Mouse (Mus musculus) R1 (cell line): Measurements from ENCODE around the gene Glra1.

ENCODE experiments used
- DNase-seq: peaks from one replicate; pipeline ENCODE4 v3.0.0-alpha.2; 2018; ENCODE audit warnings: low read depth, low spot score

The Glra1 gene

DNA sequence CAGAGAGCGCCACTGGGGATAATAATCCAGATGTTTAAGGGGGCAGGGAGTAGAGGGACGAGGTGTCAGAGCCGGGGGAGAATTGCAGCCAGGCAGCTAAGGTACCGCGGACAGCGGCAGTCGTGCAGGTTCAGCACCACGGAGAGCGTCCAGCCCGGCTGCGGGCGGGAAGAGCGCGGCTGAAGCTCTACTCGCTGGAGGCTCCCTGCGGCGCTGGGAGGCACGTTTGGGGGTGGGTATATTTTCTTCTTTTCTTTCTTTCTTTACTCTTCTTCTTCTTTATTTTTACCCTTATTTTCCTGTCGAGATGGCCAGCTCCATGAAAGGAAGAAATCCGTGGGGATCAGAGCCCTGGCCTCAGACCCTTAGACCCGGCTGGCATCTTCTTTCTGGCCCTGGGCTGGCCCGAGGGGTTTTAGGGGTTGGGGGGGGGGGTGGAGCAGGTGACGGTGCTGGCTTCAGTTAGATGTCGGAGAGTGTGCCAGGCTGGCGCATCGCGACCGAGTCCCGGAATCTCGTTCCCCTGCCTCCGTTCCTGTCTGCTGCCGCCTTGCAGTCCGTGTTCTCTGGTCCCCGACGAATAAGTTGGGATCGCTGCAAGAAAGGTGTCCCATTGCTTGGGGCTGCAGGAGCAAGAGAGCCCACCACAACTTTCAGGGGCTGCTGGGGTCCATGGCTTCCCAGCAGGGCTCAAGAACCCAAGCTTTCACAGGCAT is at the start of gene Glra1:
Gene Glra1, minus strand, starts transcription at position 391 of the 716 bp plus-strand sequence.
- DNase-seq: peak; percentile 82

DNA sequence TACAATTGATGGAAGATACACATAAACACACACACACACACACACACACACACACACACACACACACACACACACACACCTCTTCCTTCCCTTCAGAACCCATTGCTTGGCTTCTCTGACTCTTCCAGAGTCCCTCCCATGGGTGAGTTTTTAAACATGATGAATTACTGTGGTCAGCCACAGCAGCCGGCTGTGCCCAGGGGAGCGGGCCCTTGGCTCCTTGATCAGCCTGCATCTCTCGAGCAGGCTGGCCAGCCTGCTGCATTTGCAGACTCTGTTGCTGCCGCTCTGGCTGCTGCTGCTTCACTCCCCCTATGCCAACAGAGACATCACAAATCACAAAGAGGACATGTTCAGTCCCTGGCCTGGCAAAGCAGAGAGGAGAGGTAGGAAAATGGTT is 29.0 kb upstream of the Glra1 start:
- DNase-seq: no peak

DNA sequence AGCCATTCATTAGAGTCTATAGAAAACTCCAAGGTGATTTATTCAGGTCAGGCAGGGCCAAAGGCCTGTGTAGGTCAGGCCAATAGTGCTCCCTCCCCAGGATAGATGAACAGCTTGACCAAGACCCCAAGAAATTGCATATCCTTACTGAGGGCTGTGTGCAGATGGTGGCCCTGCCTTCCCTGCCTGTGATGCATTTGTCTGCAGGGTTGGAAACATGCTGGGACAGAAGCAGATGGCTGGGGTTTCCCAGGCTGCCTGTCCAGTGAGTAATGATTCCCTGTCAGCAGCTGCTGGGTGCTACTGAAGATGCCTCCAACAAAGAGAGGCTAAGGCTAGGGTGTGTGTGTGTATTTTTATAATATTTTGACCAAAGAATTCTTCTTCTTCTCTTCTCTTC is 25.9 kb upstream of the Glra1 start:
- no peak for DNase-seq

DNA sequence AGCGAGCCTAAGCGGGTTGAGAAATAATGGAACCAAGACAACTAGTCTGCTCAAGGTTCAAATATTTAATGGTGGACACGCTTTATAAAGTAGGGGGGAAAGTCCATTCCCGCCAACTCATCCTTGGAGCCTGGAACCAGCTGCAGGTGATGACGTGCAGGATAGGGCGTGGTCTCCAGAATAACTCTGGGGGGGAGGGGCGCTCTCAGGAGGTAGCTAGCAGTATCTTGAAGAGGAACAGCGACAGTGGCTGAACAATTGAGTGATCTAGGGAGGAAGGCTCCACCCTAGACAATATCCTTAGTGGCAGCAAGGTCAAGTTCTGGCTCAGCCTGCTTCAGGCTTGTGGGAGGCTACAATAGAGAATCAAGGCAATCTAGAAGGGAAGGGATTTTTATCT is 6.6 kb upstream of the Glra1 start:
- peak; percentile 83 for DNase-seq

DNA sequence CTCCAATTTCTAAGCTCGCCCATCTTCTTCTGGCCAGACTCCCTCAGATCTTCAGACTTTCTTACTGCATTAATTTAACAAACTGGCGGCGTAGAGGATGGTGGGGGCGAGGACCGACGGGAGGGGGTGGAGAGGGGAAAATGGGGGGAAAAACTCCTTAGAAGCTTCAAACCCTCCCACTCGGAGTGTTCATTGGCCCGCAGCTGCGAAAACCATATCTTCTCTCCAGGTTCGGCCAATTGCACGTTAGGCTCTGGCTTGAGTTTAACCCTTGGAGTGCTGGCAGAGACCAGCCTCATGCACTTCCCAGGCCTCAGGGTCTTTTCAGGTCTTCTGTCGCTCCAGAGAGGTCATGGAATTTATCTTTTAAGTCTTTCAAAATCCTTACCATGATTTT is 524 bp upstream of the Glra1 start:
- peak; percentile 27 for DNase-seq

DNA sequence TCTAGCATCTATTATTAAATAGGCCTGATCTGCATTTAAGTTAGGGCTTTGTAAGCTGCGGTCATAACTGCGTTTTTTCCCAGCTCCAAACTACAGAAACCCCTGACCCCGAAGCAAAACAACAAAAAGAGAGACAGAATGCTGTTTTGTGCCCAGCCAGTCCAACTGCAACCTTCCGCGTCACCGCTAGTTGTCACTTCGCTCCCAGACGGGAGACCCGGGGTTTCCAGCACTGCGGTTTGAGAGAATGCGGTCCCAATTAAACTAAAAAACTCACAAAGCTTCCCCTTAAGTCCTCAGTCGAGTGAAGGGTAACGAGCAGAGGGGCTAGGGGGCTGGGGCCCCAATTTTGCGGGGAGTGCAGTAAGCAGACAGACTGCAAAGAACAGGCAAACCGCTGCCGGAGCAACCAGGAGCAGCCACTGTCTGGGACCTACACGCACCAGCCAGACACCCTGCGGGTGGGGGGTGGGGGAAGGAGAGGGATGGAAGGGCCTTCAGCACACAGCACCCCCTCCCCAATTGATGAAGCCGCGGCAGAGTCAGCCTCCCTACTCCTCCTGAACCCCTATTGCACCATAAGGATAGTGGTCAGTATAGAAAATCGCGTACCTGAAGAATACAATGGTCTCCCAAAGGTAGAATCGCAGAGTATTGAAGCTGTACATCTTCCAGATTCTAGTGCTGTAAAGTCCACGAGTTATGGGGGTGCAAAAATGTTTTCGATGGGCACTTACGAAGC is 761 bp downstream of the Glra1 start:
- DNase-seq: peak; percentile 63

DNA sequence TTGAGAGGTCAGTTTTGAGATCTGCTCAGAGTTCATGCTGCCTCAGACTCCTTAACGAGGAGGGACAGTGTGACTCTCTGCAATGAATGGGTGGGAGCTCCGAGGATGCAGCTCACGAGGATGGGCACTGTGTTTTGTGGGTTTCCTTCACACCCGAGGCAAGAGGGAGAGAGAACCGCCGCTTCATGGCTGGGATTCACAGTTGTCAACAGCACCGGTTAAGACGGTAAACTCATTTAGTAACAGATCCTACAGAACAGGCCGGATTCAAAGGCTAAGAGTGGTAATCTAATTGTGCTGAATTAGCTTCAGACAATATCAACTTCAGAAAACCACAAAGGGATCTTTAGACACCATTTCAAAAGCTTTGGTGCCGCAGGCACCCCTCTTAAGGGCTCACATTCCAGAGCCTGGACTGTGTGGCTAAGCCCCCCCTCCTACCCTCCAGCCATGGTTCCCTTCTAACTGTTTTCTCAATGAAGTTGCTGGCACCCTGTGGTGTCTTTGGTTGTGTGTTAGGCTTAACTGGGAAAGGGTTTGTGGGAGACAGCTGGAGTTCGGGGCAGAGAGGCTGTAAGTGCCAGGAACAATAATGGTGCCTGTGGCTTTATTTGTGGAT is 6.4 kb downstream of the Glra1 start:
- peak; percentile 65 for DNase-seq

DNA sequence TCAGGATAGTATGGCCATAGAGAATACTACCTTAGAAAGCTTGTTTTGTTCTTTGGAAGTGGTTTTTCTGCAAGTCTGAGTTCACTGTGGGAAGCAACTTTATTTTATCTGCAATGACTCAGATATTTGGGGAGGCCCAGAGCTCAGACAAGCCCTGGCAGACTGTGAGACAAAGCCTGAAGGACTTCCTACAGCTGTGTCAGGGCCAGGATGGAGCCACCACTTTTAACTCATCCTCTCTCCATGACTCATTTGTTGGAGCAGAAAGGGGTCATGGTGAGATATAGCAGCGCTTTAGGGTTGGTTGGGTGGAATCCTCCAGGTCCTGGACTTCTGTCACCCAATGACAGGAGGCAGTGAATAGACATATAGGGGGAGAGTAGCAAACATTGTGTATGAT is 12.3 kb downstream of the Glra1 start:
- DNase-seq: no peak

DNA sequence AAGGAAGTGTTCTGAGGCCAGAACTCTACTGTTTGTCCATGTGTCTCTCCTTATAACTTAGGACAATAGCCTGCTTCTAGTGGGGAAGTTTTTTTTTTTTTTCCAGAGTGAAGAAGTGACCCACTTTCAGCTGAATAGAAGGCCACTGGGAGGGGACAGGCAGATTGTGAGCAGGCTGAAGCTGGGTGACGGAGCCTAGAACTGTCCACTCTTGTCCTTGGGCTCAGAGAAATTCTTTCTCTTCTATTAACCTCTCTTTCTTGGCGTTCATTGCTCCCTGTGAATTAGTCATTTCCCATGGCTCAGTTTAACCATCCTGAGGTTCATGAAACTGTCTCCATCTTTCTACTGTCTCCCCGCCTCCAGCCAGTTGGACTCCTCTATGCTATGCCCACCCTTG is 13.6 kb downstream of the Glra1 start:
- no peak for DNase-seq

DNA sequence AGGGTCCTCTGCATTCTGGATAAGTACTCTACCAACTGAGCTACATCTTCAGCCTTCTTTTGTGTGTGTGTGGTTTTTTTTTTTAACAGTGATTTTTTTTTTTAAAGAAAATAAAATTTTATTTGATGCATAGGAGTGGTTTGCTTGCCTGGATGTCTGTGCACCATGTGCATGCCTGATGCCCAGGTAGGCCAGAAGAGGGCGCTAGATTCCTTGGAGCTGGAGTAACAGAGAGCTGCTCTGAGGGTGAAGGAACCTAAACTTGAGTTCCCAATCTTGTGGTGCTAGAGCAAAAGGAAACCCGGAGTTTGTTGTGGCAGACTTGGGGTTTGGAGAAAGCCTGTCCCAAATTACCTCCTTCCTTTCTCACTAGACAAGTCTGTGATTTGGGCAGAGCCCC is 16.8 kb downstream of the Glra1 start:
- DNase-seq: peak; percentile 54

DNA sequence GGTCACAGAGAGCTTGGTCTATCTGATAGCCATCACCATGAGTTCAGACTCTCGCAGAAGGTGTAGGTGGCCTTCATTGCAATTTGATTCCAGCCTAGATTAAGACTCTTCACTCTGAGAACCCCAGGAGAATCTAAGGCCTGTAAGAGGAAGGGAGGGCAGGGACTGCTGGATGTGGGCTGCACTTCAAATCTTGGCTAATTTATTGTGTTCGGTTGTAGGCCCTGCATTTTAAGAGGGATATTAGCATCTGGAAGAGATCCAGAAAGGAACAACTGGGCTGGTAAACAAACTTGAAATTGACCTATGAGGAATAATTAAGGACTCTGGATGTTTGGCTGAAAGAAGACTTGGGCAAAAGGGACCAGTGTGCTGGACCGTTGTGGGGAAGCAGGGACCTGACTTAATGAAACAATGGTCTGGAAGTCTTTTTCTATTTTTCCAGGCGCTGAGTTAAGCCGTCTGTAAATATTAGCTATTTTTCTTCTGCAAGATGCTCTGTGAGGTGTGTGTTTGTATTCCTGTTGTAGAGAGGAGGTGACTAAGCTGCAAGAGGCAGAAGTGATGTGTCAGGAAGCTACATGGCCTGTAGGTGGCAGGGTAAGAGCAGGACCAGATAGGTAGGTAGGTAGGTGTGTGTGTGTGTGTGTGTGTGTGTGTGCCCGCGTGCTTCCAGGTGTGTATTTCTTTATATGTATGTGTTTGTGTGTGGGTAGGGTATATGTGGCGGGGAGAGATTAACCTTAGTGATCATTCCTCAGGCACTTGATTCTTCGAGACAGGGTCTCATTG is 18.4 kb downstream of the Glra1 start:
- no peak for DNase-seq

DNA sequence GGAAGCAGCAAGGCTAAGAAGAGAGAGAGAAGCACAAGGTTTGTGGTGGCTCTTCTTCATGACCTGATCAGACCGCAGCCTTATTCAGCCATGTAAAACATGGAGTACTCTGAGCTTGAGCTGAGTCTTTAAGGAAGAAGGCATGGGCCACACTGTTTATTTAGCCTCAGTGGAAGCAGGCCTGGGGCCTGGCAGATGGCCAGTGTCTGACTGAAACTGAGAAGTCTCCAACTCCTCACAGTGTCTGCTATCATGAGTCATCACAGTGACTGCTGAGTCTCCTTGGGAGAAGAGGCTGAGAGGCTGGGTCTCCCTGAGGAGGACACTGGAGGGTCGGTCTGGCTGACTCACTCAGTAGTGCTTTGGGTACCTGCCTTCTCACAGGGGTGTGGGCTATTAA is 33.6 kb downstream of the Glra1 start:
- no peak for DNase-seq

DNA sequence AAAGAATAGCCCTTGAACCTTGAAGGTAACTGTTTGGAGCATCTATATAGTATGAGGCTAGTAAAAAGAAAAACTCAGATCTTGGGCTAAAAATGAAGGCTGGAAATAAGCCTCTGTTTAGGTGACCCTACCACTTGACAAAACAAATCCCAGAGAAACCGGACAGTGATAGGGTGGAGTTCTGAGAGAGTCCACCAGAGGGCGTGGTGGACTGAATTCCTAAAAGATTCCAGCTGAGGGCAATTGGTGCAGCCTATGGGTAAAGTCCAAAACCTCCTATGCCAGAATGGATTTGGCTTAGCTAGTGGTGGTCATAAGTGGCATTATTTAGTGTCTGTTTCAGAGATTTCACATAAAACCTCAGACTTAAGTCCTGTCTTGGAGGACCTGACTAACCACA is 36.9 kb downstream of the Glra1 start:
- peak; percentile 67 for DNase-seq

DNA sequence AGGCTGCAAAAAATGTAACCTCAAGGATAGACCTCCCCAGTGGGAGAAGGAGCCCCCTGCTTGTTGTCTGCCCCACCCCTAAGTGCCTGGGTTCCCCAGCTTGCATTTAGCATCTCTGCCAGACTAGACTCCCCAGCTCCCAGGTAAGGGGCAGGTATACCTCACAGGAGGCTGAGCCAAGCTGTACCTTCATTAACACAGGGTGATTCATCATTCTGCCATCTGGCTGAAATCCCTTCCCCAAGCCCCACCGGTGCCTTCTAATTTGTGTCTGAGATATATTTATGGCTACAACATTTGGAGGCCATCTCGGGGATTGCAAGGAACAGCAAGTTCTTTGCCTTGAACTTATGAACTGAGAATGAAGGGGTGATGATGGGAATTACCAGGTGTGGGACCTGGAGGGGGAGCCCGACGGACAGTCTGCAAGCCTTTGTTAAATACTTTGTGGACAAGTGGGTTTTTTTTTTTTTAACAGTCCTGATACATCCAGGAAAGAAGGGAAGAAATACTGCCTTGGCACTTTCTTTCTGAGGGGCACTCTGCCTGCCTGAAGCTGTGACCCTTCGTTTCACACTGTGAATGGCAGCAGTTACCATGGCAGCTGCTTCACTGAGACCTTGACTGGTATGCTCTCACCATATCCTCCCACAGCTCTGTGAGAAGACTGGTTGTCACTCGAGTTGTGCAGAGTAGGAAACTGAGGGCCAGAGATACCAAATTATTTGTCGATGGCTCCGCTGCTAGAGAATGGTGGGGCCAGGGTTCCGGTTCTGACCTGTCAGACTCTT is 41.5 kb downstream of the Glra1 start:
- DNase-seq: no peak

DNA sequence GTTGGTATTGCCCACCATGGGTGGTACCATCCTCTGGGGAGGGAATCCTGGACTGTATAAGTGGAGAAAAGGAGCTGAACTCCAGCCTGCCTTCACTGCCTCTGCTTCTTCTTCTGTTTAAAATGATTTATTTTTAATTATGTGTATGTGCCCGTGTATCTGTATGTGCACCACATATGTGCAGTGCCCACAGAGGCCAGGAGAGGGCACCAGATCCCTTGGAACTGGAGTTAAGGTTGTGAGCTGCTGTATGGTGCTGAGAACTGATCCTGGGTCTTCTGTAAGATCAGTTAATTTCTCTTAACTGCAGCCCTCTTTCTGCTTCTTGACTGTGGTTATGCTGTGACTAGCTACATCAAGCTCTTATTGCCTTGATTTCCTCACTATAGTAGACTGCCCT is 62.3 kb downstream of the Glra1 start:
- peak; percentile 48 for DNase-seq

DNA sequence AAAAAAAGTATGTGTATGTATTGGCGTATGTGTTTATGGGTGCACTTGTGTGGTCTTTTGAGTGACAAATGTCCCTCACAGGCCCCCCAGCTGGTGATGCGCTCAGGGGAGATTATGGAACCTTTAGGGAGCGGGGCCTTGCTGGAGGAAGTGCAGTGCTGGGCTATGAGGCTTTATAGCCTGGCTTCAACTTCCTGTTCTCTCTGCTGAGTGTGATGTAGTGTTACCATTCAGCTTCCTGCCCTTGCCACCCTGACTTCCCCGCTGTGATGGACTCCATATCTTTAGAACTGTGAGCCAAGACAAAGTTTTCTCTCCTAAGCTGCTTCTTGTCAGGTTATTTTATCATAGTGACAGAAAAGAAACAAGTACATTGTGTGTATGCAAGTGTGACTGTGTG is 65.3 kb downstream of the Glra1 start:
- DNase-seq: no peak

DNA sequence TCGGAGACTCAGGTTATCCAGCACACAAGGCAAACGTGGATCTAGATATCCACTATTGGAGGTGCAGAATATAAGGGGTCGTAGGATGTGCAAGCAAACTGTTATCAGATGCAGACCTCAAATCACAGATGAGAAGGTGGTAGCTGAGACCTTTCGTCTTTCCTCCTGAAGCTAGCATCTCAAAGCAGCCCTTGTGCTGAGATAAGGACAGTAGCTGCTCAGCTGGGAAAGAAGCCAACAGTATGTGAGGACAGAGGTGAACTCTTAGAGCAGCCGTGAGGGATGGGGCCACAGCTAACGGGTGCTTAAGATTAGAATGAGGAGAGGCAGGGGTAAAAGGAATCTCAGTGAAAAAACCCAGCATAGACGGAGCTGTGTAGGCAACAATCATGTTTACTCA is 65.9 kb downstream of the Glra1 start:
- DNase-seq: no peak

DNA sequence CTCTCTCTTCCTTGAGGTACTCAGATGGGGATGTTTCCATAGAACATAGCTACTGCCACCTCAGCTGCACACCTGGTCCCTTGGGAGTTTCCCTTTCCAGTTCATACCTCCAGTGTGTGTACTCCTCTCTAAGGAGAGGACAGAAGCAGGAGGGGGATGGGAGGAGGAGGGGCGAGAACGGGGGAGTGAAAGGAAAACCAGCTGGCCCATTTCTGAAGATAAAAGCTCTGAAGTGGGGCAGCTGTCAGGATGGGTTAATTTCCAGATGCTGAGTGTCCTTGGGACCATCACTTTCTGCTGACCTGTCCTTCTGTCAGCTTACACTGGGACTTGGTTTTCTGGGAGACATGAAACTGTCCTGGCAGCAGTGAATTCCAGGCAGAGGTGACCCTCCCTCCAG is 73.2 kb downstream of the Glra1 start:
- DNase-seq: no peak

DNA sequence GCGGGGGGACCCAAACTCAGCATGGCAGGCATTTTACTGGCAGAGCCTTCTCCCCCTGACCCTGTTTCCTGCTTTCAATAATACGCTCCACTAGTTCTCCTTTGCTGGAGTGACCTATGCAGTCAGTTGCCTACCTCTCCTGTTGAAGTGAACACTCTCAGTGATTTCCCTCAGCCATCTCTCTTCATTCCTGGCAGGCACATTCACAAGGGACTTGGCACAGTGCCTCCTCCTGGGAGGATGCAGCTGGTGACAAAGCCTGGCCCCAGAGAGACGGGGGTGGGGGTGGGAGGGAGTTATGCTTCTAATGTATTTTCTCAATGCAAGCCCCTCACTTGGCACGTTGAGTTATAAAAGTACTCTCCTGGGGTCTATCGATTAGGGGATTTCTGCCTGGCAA is 74.6 kb downstream of the Glra1 start:
- DNase-seq: no peak

DNA sequence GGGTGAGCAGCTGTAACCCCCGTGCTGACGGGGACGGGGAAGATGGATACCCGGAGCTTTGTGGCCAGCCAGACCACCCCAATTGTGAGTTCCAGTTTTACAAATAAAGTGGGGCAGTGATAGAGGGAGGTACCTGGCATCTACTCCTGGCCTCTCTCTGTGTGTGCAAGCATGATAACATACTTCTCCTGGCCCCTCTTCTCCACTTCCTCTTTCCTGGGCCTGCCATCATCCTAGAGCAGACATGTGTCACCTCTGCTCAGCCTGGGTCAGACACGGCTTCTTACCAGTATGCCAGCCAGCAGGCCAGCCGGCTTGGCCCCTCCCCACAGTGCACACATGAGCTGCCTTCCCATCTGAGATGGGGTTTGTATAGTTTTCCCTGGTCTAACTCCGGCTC is 77.3 kb downstream of the Glra1 start:
- DNase-seq: no peak
